Mouse (Mus musculus) liver, adult (tissue): ENCODE data around the gene Arl1.

ENCODE experiments used
- GATA4 ChIP-seq: IDR thresholded peaks from 2 replicates; pipeline ENCODE4 v1.6.1; 2014; ENCODE audit warnings: mild to moderate bottlenecking, low read length; ENCODE audit not compliant: insufficient replicate concordance

The Arl1 gene

GRCm38 (mm10) chr10:88731496-88732308, 1.0 kb downstream of the Arl1 start:
- no peak for TF ChIP-seq GATA4

GRCm38 (mm10) chr10:88732309-88732622, 1.6 kb downstream of the Arl1 start:
- no peak for TF ChIP-seq GATA4

- no peak for TF ChIP-seq GATA4
These were observed 9.2 kb downstream of the Arl1 start for GRCm38 (mm10) chr10:88739818-88740217.

- TF ChIP-seq GATA4: no peak
These were observed 10.1 kb downstream of the Arl1 start for GRCm38 (mm10) chr10:88740781-88741180.

DNA sequence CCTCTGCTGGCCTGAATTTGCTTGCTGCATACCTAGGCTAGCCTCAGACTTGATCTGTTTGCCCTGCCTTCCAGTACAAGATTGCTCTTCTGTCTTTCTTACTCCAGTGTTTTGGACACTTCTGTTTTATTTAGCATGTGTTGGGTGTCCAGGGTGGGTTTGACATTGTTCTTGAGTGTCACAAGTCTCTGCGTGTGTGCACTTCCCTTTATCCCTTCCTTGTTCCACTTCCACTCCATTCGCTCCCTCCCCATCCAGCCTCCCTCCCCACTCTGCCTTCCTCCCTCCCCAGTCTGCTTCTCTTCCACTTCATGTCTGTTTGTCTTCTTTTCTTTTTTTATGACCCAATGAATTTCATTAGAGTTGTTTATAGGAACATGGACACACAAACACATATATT, 10.8 kb downstream of the Arl1 start:
- no peak for TF ChIP-seq GATA4

GRCm38 (mm10) chr10:88761524-88762212, 31.0 kb downstream of the Arl1 start:
- TF ChIP-seq GATA4: no peak

DNA sequence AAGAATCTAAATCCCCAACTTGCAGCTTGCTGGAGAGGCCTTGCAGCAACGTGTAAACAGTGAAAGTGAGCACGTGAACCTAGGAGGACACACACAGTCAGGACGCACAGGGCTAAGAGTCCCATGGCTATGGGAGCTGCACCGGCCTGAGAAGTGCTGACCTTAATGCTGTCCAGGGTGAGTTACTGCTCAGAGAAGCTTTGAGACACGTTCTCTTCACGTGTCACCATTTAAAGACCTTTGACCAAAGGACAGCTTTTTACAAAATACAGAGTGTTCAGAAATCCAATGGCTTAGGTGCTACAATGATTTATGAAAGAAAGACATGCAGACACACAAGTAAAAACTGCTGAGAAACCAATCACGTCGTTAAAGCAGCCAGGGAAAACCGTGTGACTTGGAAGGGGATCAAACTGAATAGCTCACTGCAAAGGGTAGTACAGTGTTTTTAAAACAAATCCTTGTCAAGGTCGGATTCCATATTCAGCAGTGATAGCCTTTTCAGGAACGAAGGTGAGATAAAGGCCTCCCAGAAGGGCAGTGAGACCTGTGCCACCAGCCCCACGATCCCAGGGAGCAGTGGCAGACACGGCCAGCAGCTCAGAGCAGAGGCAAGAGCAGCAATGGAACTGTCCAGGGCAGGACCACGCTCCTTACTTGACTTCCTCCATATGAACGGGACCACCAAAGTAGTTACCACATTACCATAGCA, 34.9 kb downstream of the Arl1 start:
- no peak for TF ChIP-seq GATA4

- no peak for TF ChIP-seq GATA4
These were observed 38.3 kb downstream of the Arl1 start for GRCm38 (mm10) chr10:88768961-88769360.

DNA sequence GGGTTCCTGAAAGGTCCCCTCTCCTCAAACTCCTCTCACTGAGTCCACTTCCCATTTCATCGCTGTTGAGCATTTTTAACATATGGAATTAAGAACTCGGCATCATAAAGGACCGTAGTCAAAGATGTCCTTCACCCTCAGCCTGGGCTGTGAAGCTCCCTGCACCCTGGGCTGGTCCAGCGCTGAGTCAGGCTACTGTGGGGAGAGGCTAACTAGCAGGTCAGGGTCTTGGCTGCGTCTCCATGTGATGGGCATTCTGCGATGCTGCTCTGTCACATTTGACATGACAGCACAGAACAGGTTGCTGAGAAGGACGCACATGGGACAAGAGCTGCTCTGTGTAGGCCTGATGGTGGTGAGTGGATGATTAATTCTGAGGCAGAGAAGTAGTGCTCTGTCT, 39.0 kb downstream of the Arl1 start:
- TF ChIP-seq GATA4: no peak

DNA sequence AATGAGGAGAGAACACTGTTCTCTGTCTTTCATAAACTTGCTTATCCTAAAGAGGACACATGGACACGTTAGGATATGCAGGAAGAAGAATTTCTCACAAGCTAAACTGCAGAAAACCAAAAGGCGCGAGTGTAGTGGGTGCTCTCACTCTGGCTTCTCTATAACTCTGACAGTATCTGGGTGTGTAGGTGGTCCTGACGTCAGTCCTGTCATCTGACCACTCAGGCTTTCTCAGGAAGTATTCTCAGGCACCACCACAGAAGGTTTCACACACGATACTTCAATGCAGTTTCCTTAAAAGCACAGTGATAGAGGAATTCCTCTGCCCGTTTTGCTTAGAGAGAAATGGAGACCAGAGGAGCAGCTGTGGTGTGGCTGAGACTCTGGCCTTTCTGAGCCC, 45.5 kb downstream of the Arl1 start:
- no peak for TF ChIP-seq GATA4

GRCm38 (mm10) chr10:88780716-88781115, 50.1 kb downstream of the Arl1 start:
- TF ChIP-seq GATA4: no peak

DNA sequence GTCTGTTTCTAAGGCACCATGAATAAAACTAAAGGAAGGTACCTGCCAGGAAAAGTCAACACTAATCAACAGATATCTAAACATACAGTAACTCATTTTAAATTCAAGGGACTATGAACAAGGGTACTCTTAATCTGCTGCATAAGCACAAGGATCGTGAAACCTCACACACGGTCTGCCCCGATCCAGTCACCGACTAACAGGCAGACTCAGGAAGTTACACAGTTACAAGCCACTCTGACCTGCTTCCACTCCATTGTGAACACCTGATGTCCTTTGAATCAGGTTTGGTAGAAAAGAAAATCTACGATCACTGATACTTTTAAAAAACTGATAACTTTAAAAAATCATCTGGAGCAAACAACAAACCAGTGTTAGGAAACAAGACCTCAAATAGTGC, 53.3 kb downstream of the Arl1 start:
- TF ChIP-seq GATA4: no peak

DNA sequence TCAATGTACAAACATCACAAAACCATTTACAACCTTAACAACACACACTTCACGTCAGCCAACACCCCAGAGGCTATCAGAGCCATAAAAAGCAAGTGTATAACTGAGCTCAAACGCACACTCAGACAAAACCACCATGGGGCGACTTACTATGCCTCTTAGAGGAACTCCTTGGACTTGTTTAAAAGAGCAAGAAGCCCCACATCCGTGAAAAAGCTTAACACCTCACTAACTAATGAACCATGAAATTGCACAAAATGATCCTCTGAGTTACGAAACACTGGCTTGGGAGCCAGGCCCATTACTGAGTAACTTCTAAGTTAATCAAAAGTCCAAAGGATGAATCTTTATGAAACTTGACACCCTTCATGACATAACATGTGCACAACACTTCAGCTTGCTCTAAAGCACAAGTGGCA, 53.9 kb downstream of the Arl1 start:
- no peak for TF ChIP-seq GATA4

GRCm38 (mm10) chr10:88793671-88794070, 63.0 kb downstream of the Arl1 start:
- no peak for TF ChIP-seq GATA4
